Mouse (Mus musculus) midbrain, embryonic 13.5 days (tissue): Measurements from ENCODE around the gene Apold1. TPM values are rescaled to one million over a fixed set of nuclear protein-coding genes. Genes with fewer than 3 reads are reported as not detected.
A peak's percentile ranks its signal among the peaks of the same experiment; 100 is the strongest.

Experiments
- ATAC-seq: fragments of 200-750 bp; cut with Nextera tagmentation; 2 replicates; pipeline ENCODE4 v1.8.0; 2017; ENCODE audit warnings: mild to moderate bottlenecking, moderate TSS enrichment, moderate library complexity
- H3K27ac ChIP-seq: fragments of 300-500 bp; sonication (generic); 2 replicates; pipeline ENCODE4 v1.5.1; 2015; ENCODE audit warnings: inconsistent platforms, mild to moderate bottlenecking, moderate library complexity
- H3K27me3 ChIP-seq: fragments of 300-500 bp; sonication (generic); 2 replicates; pipeline ENCODE4 v1.6.1; 2015; ENCODE audit warnings: mild to moderate bottlenecking, inconsistent platforms
- H3K36me3 ChIP-seq: fragments of 300-500 bp; sonication (generic); 2 replicates; pipeline ENCODE4 v1.6.1; 2015; ENCODE audit warnings: mild to moderate bottlenecking, inconsistent platforms
- H3K4me1 ChIP-seq: fragments of 300-500 bp; sonication (generic); replicated peaks from 2 replicates; pipeline ENCODE4 v1.6.1; 2015; ENCODE audit warnings: inconsistent platforms
- H3K4me2 ChIP-seq: fragments of 300-500 bp; sonication (generic); replicated peaks from 2 replicates; pipeline ENCODE4 v1.6.1; 2015; ENCODE audit warnings: moderate library complexity, mild to moderate bottlenecking, inconsistent platforms
- H3K4me3 ChIP-seq: fragments of 300-500 bp; sonication (generic); replicated peaks from 2 replicates; pipeline ENCODE4 v1.5.1; 2015; ENCODE audit warnings: mild to moderate bottlenecking, inconsistent platforms
- H3K9ac ChIP-seq: fragments of 300-500 bp; sonication (generic); replicated peaks from 2 replicates; pipeline ENCODE4 v1.6.1; 2015; ENCODE audit warnings: mild to moderate bottlenecking, inconsistent platforms
- H3K9me3 ChIP-seq: fragments of 300-500 bp; sonication (generic); 2 replicates; pipeline ENCODE4 v1.6.1; 2016; ENCODE audit warnings: mild to moderate bottlenecking, inconsistent platforms
- WGBS: fragments of 180-500 bp; shearing (Covaris S2); methylation state at CpG from one replicate; pipeline ENCODE4 v1.1.7; 2015; 5-methylcytosine and 5-hydroxymethylcytosine counted together
- polyA plus RNA-seq: library from polyadenylated mRNA; unstranded; fragments of >200 nt; fragmentation: Nextera tagmentation; extraction: Ambion mirVana; gene quantifications from 2 replicates; pipeline ENCODE4 v1.2.1, GENCODE M21; 2015

Gene Apold1
- polyA plus RNA-seq = 3.0 and 3.7 TPM in 2 replicates

DNA sequence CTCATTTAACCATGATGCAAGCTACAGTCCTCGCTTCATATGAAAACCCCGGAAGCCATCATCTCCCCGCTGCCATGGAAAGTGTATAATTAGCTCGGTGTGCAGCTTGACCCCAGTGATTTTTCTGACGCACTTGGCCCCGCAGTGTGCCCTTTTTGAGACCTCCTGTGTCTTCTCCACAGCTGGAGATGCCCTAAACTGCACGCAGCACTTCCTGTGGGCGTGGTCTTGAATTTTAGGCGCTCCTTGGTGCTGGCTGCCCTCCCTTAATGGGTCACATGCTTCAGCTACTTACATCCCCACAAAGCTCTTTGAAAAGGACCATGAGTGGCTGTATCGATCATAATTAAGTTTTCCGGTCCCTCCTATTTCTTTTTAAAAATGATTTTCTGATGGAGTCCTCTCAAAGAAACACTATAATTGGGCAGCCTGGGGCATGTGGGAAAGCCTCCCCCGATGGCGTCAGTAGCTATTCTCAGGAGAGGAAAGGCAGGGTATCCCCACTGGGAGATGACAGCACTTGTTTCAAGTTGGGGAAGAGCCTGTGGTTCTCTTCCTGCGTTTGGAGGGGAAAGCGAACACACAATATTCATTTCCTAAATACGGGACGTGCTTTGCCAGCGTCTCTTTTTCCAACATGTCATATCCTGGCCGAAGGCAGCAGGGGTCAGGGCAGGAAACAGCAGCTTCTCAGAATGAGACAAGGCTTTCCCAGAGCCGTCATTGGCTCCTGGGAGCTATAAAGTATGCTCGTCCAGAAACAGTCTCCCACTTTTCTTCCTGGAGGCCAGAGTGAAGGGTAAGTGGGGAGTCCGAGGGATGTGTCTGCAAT is at the start of gene Apold1:
Apold1 (plus strand) TSS at position 488 of the 832 bp plus-strand sequence.
- no peaks in the 10 kb centered on the region for H3K36me3 ChIP-seq
- H3K4me2 ChIP-seq = peak within 1 kb of the TSS; percentile 39
- H3K4me3 ChIP-seq = no peak within 1 kb of the TSS; the same call in 1 of the 2 replicates
- H3K27me3 ChIP-seq = 0 out of 2 replicates have a peak, but pooled peaks cover 6% of the 10 kb centered on the region
- no peaks in the 10 kb centered on the region for H3K9me3 ChIP-seq
- no peak within 1 kb of the TSS for H3K9ac ChIP-seq
- 0 out of 2 replicates have a peak within 1 kb of the TSS, but pooled peaks have one; percentile 35 for H3K27ac ChIP-seq
- ATAC-seq = no peak
- WGBS = 48% methylated on average over 22 of the region's 22 CpGs
- H3K4me1 ChIP-seq = peaks cover 26% of the 10 kb centered on the region

DNA sequence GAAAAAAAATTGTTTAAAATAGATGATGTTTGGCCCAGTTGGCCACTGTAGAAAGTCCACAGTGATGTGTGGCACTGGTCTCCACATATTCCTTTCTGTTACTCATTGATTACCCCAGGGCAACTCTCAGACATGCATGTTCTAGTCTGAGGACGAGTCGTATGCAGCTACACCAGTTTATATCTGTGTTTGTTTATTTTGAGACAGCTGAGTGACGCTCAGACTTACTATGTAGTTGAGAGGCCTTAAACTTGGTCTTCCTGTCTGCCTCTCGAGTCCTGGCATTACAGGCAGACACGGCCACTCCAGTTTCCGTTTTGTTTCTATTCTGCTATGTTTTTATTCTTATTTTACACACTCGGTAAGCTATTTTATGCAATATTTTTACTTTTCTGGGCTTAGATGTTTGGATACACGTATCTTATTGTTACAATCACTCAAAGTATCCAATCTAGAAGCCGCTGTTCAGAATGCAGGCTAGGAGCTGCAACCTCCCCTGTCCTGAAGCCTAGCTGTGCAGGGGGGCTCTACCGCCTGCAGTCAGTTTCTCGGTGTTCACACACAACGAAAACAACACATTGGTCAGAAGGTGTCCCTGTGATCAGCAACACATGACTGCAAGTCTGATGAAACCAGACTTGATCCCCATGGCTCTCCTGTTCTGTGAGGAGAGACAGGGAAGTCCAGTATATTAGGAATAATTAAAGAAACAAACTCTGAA is 48.9 kb upstream of the Apold1 start:
- no peak overlapping the region for H3K9ac ChIP-seq
- H3K4me3 ChIP-seq = no peak overlapping the region
- 0 out of 2 replicates have a peak overlapping the region, but pooled peaks have one; percentile 14 for H3K4me2 ChIP-seq

DNA sequence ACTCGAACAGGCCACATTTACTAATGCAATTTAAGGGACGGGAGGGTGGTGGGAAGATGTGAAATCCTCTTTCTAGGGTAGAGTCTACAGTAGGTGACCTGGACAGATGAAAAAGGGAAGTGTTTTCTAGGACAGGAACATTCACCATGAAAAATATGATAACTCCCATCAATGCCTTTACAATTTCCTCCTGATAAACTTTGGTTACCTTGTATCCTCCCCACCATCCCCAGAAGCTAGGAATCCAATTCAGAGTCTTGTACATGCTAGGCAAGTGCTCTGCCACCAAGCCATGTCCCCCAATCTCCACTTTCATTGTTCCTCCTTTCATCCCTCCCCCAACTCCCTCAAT is 48.3 kb upstream of the Apold1 start:
- Histone ChIP-seq H3K36me3 (no peaks in the 10 kb centered on the region), H3K4me3 (no peak overlapping the region), H3K27me3 (no peaks in the 10 kb centered on the region), H3K9me3 (no peaks in the 10 kb centered on the region), H3K4me2 (no peak overlapping the region), H3K9ac (no peak overlapping the region), H3K4me1 (peaks cover 7% of the 10 kb centered on the region; the same call in 1 of the 2 replicates), H3K27ac (no peak overlapping the region)
- 93% methylated on average over 2 of the region's 2 CpGs for WGBS
- ATAC-seq = no peak

More for the DNA sequence above, 48.9 kb upstream of the Apold1 start:
- Histone ChIP-seq H3K4me1 (peaks cover 10% of the 10 kb centered on the region), H3K36me3 (no peaks in the 10 kb centered on the region), H3K9me3 (no peaks in the 10 kb centered on the region), H3K27me3 (no peaks in the 10 kb centered on the region), H3K27ac (no peak overlapping the region)
- 79% methylated on average over 12 of the region's 12 CpGs for whole genome bisulfite sequencing
- no peak for ATAC-seq

DNA sequence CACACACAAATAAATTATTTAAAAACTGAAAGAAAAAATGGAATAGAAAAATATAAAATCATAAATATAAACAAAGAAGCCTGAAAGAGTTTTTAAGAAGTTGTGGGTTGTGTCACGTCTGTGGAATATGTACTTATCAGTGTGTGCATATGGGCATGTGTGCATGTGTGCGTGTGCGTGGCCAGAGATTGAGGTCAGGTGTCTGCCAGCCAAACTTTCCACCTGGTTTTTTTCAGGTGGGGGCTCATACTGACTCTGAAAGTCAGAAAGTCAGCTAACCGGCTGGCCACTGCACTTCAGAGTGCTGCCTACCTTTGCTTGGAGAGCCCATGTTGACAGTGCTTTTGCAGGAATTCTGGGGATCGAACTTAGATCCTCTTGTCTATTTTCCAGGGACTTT is 47.2 kb upstream of the Apold1 start:
- Histone ChIP-seq H3K4me2 (no peak overlapping the region), H3K4me3 (no peak overlapping the region), H3K27me3 (no peaks in the 10 kb centered on the region), H3K4me1 (peaks cover 7% of the 10 kb centered on the region; the same call in 1 of the 2 replicates), H3K9ac (no peak overlapping the region), H3K9me3 (no peaks in the 10 kb centered on the region), H3K36me3 (no peaks in the 10 kb centered on the region), H3K27ac (no peak overlapping the region)
- 93% methylated on average over 5 of the region's 5 CpGs for WGBS
- no peak for ATAC-seq

DNA sequence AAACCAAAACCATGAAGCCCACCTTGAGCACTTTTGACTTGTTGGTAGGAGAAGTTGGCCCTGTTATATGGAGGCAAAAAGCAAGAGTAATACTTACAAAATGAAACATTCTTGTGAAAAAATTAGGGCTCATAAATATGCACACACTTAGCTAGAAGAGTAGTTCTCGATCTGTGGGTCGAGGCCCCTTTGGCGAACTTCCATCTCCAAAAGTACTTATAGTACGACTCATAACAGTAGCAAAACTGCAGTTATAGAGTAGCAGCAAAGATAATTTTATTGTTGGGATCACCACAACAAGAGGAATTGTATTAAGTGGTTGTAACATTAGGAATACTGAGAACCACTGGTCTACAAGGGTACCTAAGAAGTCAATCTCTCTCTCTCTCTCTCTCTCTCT is 41.7 kb upstream of the Apold1 start:
- H3K4me3 ChIP-seq = no peak overlapping the region
- no peak overlapping the region for H3K27ac ChIP-seq
- no peak overlapping the region for H3K4me2 ChIP-seq
- H3K9ac ChIP-seq = no peak overlapping the region
- H3K9me3 ChIP-seq = no peaks in the 10 kb centered on the region
- ATAC-seq = no peak
- H3K27me3 ChIP-seq = no peaks in the 10 kb centered on the region
- peaks cover 8% of the 10 kb centered on the region for H3K36me3 ChIP-seq
- 95% methylated on average over 4 of the region's 4 CpGs for WGBS
- H3K4me1 ChIP-seq = no peaks in the 10 kb centered on the region

DNA sequence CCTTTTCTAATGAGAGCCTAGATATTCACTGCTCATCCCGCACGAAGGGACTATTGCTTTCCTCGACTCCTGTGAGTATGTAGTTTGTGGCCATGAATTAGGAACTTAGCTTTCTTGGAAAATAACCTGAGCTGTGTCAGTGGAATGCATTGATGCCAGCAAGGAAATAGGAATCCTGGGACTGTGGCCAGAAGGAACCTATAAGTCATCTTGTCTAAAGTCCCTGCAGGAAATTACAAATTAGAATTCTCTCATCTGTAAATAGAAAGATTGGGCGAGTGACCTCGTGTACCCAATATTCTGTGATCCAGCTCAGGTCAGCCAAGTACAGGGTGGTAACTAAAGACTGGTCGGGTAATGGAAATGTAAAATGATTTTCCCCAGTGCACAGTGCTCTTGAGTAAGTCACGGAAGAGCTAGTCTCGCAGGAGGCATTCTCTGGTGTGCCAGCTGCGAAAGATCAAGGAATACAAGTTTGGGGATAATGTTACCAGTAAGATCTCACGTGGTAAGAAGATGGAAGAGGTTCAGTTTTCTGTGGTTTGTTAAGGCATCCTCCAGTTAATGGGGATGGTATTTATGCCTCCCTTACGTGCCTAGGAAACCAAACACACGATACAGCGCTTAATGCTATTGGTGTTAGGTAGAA is 37.6 kb upstream of the Apold1 start:
- H3K27ac ChIP-seq = no peak overlapping the region
- H3K27me3 ChIP-seq = no peaks in the 10 kb centered on the region
- H3K36me3 ChIP-seq = peaks cover 8% of the 10 kb centered on the region
- no peaks in the 10 kb centered on the region for H3K9me3 ChIP-seq
- no peak for ATAC-seq
- H3K9ac ChIP-seq = no peak overlapping the region
- no peaks in the 10 kb centered on the region for H3K4me1 ChIP-seq
- H3K4me2 ChIP-seq = no peak overlapping the region
- no peak overlapping the region for H3K4me3 ChIP-seq
- 89% methylated on average over 13 of the region's 13 CpGs for WGBS

DNA sequence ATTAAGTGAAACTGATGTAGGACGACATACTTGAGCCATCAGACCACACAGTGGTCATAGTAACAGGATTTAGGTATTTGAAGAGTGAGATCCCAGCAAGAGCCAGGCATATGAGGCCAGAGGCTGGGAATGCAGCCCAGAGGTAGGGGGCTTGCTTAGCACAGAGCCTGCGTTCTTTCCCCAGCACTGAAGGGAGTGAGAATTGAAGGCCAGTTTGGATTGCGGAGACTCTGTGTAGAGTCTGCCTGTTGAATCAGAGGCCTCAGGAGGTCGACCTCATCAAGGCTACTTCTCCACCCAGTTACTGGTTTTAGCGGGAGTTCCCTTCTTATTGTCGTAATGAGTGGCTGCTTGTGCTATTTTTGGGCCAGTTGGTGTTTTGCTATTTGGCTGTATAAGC is 35.5 kb upstream of the Apold1 start:
- Histone ChIP-seq H3K4me3 (no peak overlapping the region), H3K4me1 (no peaks in the 10 kb centered on the region), H3K27me3 (no peaks in the 10 kb centered on the region), H3K9ac (no peak overlapping the region), H3K27ac (no peak overlapping the region), H3K4me2 (no peak overlapping the region), H3K36me3 (peaks cover 7% of the 10 kb centered on the region), H3K9me3 (no peaks in the 10 kb centered on the region)
- WGBS = 76% methylated on average over 6 of the region's 6 CpGs
- no peak for ATAC-seq

DNA sequence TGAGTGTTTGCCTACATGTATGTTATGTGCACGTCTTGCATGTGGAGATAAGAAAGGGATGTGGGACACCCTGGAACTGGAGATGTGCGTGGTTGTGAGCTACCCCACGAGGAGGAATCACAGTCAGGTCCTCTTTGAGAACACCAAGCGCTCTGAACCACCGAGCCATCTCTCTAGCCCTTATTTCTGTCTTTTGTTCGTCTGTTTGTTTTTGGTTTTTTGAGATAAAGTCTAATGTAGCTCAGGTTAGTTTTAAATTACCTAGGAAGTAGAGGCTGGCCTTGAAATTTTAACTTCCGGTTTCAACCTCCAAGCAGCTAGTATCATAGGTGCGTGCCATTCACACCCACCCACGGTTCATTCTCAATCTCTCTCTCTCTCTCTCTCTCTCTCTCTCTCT is 34.7 kb upstream of the Apold1 start:
- Histone ChIP-seq H3K27ac (no peak overlapping the region), H3K27me3 (no peaks in the 10 kb centered on the region), H3K9ac (no peak overlapping the region), H3K4me1 (no peaks in the 10 kb centered on the region), H3K36me3 (no peaks in the 10 kb centered on the region; the same call in 1 of the 2 replicates), H3K4me3 (no peak overlapping the region), H3K4me2 (no peak overlapping the region), H3K9me3 (no peaks in the 10 kb centered on the region)
- ATAC-seq = no peak
- WGBS = 86% methylated on average over 9 of the region's 9 CpGs

DNA sequence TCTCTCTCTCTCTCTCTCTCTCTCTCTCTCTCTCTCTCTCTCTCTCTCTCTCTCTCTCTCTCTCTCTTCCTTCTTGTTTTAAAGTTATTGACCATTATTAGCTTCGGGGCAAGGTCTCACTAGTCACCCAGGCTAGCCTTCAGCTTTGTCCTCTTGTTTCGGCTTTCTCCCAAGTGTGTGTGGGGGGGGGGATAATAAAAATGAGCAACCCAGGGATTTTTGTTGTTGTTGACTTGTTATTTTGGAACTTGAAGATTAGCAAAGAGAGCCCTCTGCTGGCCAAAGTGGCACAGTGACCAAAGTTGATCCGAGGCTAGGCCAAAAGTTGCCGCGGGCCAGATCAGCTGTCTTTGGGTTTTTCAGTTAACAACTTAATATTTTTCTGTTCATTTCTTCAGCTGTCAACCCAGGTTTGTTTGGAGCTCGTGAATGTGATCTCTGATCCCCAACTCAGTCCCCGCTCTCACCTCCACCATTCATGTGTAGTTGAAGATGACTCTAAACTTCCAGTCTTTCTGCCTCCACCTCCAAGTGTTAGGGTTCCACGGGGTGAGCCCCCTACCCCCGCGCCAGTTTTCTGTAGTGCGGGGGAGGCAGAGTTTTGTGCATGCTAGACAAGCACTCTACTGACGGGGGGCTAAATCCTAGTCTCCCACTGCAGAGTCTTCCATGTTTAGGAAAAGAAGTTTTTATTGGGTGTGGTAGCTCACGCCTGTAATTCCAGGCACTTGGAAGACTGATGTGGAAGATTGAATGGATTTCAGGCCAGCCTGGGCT is 34.0 kb upstream of the Apold1 start:
- H3K9me3 ChIP-seq = no peaks in the 10 kb centered on the region
- no peak overlapping the region for H3K4me3 ChIP-seq
- ATAC-seq = 0 out of 2 replicates have a peak, but pooled peaks have one; percentile 48
- WGBS = 49% methylated on average over 13 of the region's 13 CpGs
- no peak overlapping the region for H3K4me2 ChIP-seq
- no peak overlapping the region for H3K27ac ChIP-seq
- no peaks in the 10 kb centered on the region for H3K36me3 ChIP-seq
- H3K27me3 ChIP-seq = no peaks in the 10 kb centered on the region
- H3K4me1 ChIP-seq = no peaks in the 10 kb centered on the region
- no peak overlapping the region for H3K9ac ChIP-seq

DNA sequence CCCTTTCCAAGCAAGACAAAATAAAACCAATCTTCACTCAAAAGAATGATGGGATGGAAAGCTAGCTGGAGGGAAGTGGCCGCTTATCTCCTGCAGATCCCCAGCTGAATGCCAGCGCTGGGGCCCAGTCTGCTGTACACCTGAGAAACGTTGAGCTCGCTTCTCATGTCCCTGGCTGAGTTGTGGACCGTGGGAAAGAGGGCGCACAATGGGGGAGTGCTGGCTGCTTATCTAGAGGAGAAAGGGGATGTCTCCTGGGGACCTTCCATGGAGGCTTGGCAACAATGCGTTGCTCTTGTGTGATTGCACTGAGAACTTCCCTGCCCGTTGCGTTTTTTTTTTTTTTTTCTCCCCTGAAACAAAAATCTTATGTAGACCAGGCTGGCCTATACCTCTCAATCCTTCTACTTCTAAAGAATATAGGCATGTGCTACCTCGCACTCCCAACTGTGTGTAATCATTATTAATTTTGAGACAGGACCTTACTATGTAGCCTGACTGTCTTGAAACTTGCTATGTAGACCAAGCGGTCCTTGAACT is 32.9 kb upstream of the Apold1 start:
- H3K4me2 ChIP-seq = no peak overlapping the region
- H3K27ac ChIP-seq = no peak overlapping the region
- WGBS = 72% methylated on average over 11 of the region's 11 CpGs
- H3K9me3 ChIP-seq = no peaks in the 10 kb centered on the region
- H3K36me3 ChIP-seq = no peaks in the 10 kb centered on the region
- no peak overlapping the region for H3K9ac ChIP-seq
- H3K4me3 ChIP-seq = no peak overlapping the region
- ATAC-seq = no peak
- no peaks in the 10 kb centered on the region for H3K4me1 ChIP-seq
- H3K27me3 ChIP-seq = no peaks in the 10 kb centered on the region

DNA sequence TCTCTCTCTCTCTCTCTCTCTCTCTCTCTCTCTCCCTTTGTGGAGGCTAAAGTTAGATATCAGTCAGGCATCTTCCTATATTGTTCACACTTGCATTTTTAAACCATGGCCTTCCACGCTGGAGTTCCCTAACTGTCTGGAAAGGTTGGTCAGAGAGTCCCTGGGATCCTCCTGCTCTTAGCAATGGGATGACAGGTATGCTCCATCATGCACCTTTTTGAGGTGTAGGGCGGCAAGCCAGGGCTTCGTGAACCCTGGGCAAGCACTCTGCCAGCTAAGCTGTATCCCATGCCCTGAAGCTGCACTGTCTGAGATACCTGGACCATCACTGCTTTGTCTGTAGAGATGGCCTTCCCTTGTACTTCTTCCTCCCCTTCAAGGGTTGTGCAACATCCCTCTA is 32.3 kb upstream of the Apold1 start:
- Histone ChIP-seq H3K9me3 (no peaks in the 10 kb centered on the region), H3K4me3 (no peak overlapping the region), H3K27me3 (no peaks in the 10 kb centered on the region), H3K27ac (no peak overlapping the region), H3K4me2 (no peak overlapping the region), H3K4me1 (no peaks in the 10 kb centered on the region), H3K9ac (no peak overlapping the region), H3K36me3 (no peaks in the 10 kb centered on the region)
- WGBS = 92% methylated on average over 3 of the region's 3 CpGs
- no peak for ATAC-seq
